Mouse (Mus musculus) MEL (cell line): ENCODE measurements around the gene Slamf7. TPM values are rescaled to one million over a fixed set of nuclear protein-coding genes. Genes with fewer than 3 reads are reported as not detected.
A peak's percentile ranks its signal among the peaks of the same experiment; 100 is the strongest.

Experiments used
- DNase-seq: peaks from one replicate; pipeline ENCODE4 v3.0.0; 2011; ENCODE audit warnings: low read depth, low spot score
- H3K27ac ChIP-seq: 2 replicates; pipeline ENCODE4 v1.5.1; 2012; ENCODE audit warnings: low read depth, mild to moderate bottlenecking, control low read depth, low read length, moderate library complexity; ENCODE audit not compliant: control insufficient read depth
- H3K27me3 ChIP-seq, 2 experiments: fragments of 150-350 bp in 1 of 2; sonication (generic) in 1 of 2; 2 replicates each; pipeline ENCODE4 v1.6.1; 2012; ENCODE audit warnings: low read length in 2 of 2, mild to moderate bottlenecking in 2 of 2, improper control_type of control experiment in 1 of 2, moderate library complexity in 1 of 2; ENCODE audit not compliant: insufficient read depth in 2 of 2, control insufficient read depth in 1 of 2
- H3K36me3 ChIP-seq, 2 experiments: 2 replicates each; pipeline ENCODE4 v1.6.1; 2012 to 2014; ENCODE audit warnings: low read length in 2 of 2, improper control_type of control experiment in 1 of 2, inconsistent platforms in 1 of 2, mild to moderate bottlenecking in 1 of 2; ENCODE audit not compliant: insufficient read depth in 2 of 2, control insufficient read depth in 1 of 2
- H3K4me1 ChIP-seq, 2 experiments: fragments of 150-350 bp in 1 of 2; sonication (generic) in 1 of 2; 2 replicates each; pipeline ENCODE4 v1.6.1; 2012; ENCODE audit warnings: low read length in 2 of 2, improper control_type of control experiment in 1 of 2, mild to moderate bottlenecking in 1 of 2; ENCODE audit not compliant: insufficient read depth in 2 of 2, control insufficient read depth in 1 of 2
- H3K4me3 ChIP-seq, 2 experiments: fragments of 150-350 bp in 1 of 2; sonication (generic) in 1 of 2; 2 replicates each; pipeline ENCODE4 v1.5.1; 2012; ENCODE audit warnings: low read depth in 2 of 2, low read length in 2 of 2, mild to moderate bottlenecking in 2 of 2, moderate library complexity in 2 of 2, control low read depth in 1 of 2, improper control_type of control experiment in 1 of 2; ENCODE audit not compliant: control insufficient read depth in 1 of 2, insufficient read depth in 1 of 2
- H3K79me2 ChIP-seq: 2 replicates; pipeline ENCODE4 v1.6.1; 2012; ENCODE audit warnings: mild to moderate bottlenecking, low read length, moderate library complexity; ENCODE audit not compliant: control insufficient read depth, poor library complexity, insufficient read depth
- H3K9ac ChIP-seq: 2 replicates; pipeline ENCODE4 v1.6.1; 2012; ENCODE audit warnings: low read depth, mild to moderate bottlenecking, control low read depth, low read length, moderate library complexity; ENCODE audit not compliant: control insufficient read depth, poor library complexity, severe bottlenecking
- H3K9me3 ChIP-seq: fragments of 150-350 bp; sonication (generic); replicated peaks from 2 replicates; pipeline ENCODE4 v1.6.1; 2012; ENCODE audit warnings: mild to moderate bottlenecking, low read length, improper control_type of control experiment, moderate library complexity; ENCODE audit not compliant: insufficient read depth
- CHD1 ChIP-seq: IDR thresholded peaks from 2 replicates; pipeline ENCODE4 v1.6.1; 2012; ENCODE audit warnings: low read depth, mild to moderate bottlenecking, inconsistent platforms, low read length, improper control_type of control experiment
- CHD2 ChIP-seq: IDR thresholded peaks from 2 replicates; pipeline ENCODE4 v1.6.1; 2011; ENCODE audit warnings: low read length, improper control_type of control experiment
- CTCF ChIP-seq, 3 experiments: IDR thresholded peaks in 2 of 3; conservative IDR thresholded peaks in 1 of 3; 2 replicates each; pipeline ENCODE4 v1.5.1; 2011 to 2012; ENCODE audit warnings: low read length in 3 of 3, low read depth in 2 of 3, mild to moderate bottlenecking in 2 of 3, improper control_type of control experiment in 1 of 3, inconsistent platforms in 1 of 3, mixed read lengths in 1 of 3, moderate library complexity in 1 of 3; ENCODE audit not compliant: control insufficient read depth in 1 of 3, insufficient read depth in 1 of 3, poor library complexity in 1 of 3, severe bottlenecking in 1 of 3
- GABPA ChIP-seq: IDR thresholded peaks from 2 replicates; pipeline ENCODE4 v1.6.1; 2012; ENCODE audit warnings: low read depth, mild to moderate bottlenecking, inconsistent platforms, low read length, improper control_type of control experiment, moderate library complexity
- JUND ChIP-seq: IDR thresholded peaks from 2 replicates; pipeline ENCODE4 v1.6.1; 2011; ENCODE audit warnings: low read depth, mild to moderate bottlenecking, improper control_type of control experiment, low read length
- MAFK ChIP-seq: IDR thresholded peaks from 2 replicates; pipeline ENCODE4 v1.6.1; 2011; ENCODE audit warnings: low read depth, mild to moderate bottlenecking, low read length, improper control_type of control experiment, borderline replicate concordance
- MXI1 ChIP-seq: IDR thresholded peaks from 2 replicates; pipeline ENCODE4 v1.6.1; 2011; ENCODE audit warnings: mild to moderate bottlenecking, low read depth, low read length, improper control_type of control experiment
- MYB ChIP-seq: IDR thresholded peaks from 2 replicates; pipeline ENCODE4 v1.6.1; 2011; ENCODE audit warnings: mild to moderate bottlenecking, low read depth, low read length, improper control_type of control experiment
- MYC ChIP-seq: IDR thresholded peaks from 2 replicates; pipeline ENCODE4 v1.6.1; 2011; ENCODE audit warnings: low read depth, mild to moderate bottlenecking, low read length, improper control_type of control experiment, moderate library complexity
- NELFE ChIP-seq: IDR thresholded peaks from 2 replicates; pipeline ENCODE4 v1.6.1; 2011; ENCODE audit warnings: low read depth, low read length, improper control_type of control experiment
- NRF1 ChIP-seq: IDR thresholded peaks from 2 replicates; pipeline ENCODE4 v1.6.1; 2014; ENCODE audit warnings: low read depth, mild to moderate bottlenecking, inconsistent platforms, low read length, improper control_type of control experiment, moderate library complexity; ENCODE audit not compliant: poor library complexity, insufficient read depth, severe bottlenecking
- RAD21 ChIP-seq: IDR thresholded peaks from 2 replicates; pipeline ENCODE4 v1.6.1; 2011; ENCODE audit warnings: mild to moderate bottlenecking, low read depth, low read length, improper control_type of control experiment
- SMC3 ChIP-seq: IDR thresholded peaks from 2 replicates; pipeline ENCODE4 v1.6.1; 2011; ENCODE audit warnings: low read depth, low read length, improper control_type of control experiment
- ZC3H11A ChIP-seq: IDR thresholded peaks from 2 replicates; pipeline ENCODE4 v1.6.1; 2012; ENCODE audit warnings: low read depth, mild to moderate bottlenecking, inconsistent platforms, low read length, improper control_type of control experiment
- ZKSCAN1 ChIP-seq: IDR thresholded peaks from 2 replicates; pipeline ENCODE4 v1.6.1; 2012; ENCODE audit warnings: low read depth, mild to moderate bottlenecking, inconsistent platforms, low read length, improper control_type of control experiment, moderate library complexity
- ZNF384 ChIP-seq: IDR thresholded peaks from 2 replicates; pipeline ENCODE4 v1.6.1; 2012; ENCODE audit warnings: low read depth, mild to moderate bottlenecking, inconsistent platforms, low read length, improper control_type of control experiment
- polyA plus RNA-seq, 2 experiments: library from polyadenylated mRNA; stranded (reverse) in 1 of 2; unstranded in 1 of 2; fragments of >175 nt in 1 of 2; fragments of >200 nt in 1 of 2; gene quantifications; 2 replicates each; pipeline versions ENCODE4 v1.2.1 to v1.2.4; 2012; ENCODE audit warnings: low replicate concordance in 2 of 2, low read depth in 1 of 2; ENCODE audit not compliant: insufficient read length in 2 of 2, insufficient read depth in 1 of 2, missing spikeins in 1 of 2
- total RNA-seq: library from RNA; depleted of rRNA; stranded (reverse); fragments of 300-350 nt; gene quantifications from 2 replicates; pipeline ENCODE4 v1.2.3, GENCODE M21; 2012

The Slamf7 gene
- total and polyA plus RNA-seq, 3 experiments, result not detected

DNA sequence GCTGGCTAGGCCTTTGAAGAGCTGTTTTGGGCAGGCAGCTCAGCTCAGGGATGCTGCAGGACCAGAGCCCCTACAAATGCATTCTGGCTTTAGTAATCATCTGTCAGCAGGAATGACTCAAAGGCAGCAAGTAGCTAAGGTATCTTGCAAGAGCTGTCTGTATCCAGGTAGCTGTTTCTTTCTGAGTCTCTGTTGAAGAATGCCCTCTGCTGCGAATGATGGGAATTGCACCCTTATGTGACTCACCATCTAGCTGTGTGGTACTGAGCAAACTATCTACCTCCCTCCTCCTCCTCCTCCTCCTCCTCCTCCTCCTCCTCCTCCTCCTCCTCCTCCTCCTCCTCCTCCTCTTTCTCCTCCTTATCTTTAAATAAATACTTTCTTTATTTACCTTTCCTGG is 42.1 kb downstream of the Slamf7 start:
- Histone ChIP-seq H3K4me1 (no peaks in the 10 kb centered on the region), H3K27ac (no peak overlapping the region), H3K4me3 (no peak overlapping the region), H3K27me3 (no peaks in the 10 kb centered on the region)
- TF ChIP-seq CTCF (IDR thresholded peaks at IDR 0.05 in 2 of 3, conservative IDR thresholded peaks at IDR 0.05 in 1 of 3; ENCODE audit: control insufficient read depth in 1 of 3, insufficient read depth in 1 of 3, low read depth in 2 of 3, low read length in 3 of 3, poor library complexity in 1 of 3, severe bottlenecking in 1 of 3) (peak; percentile 25 to 52 (median 33)), SMC3 (peak; percentile 43), MXI1 (no peak), GABPA (no peak), RAD21 (peak; percentile 30)
- TF ChIP-seq, all 39 proteins: peak for 3
- H3K9me3 ChIP-seq, result no peaks in the 10 kb centered on the region
- no peak overlapping the region for H3K9ac ChIP-seq
- peak; percentile 55 for DNase-seq
- H3K79me2 ChIP-seq, result no peaks in the 10 kb centered on the region
- H3K36me3 ChIP-seq, result no peaks in the 10 kb centered on the region

DNA sequence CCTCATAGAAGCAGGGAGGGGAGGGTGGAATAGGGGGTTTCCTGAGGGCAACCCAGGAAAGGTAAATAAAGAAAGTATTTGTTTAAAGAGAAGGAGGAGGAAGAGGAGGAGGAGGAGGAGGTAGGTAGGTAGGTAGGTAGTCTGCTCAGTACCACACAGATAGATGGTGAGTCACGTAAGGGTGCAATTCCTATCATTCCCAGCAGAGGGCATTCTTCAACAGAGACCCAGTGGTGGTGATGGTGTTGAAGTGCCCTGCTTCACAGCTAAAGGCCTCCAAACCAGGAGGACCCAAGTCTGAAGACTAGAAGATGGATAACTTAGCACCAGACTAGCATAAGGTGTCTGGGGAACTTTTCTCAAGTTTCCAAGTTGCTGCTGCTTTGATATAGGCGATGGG is 42.8 kb downstream of the Slamf7 start:
- TF ChIP-seq SMC3 (peak; percentile 69), NELFE (no peak), ZNF384 (no peak), JUND (no peak), MYC (no peak), RAD21 (peak; percentile 57), CHD2 (no peak), ZC3H11A (peak; percentile 48), MAFK (no peak), MYB (no peak), ZKSCAN1 (no peak), CTCF (IDR thresholded peaks at IDR 0.05 in 2 of 3, conservative IDR thresholded peaks at IDR 0.05 in 1 of 3; ENCODE audit: control insufficient read depth in 1 of 3, insufficient read depth in 1 of 3, low read depth in 2 of 3, low read length in 3 of 3, poor library complexity in 1 of 3, severe bottlenecking in 1 of 3) (peak; percentile 50 to 78 (median 63))
- DNase-seq, result peak; percentile 68
- H3K27ac ChIP-seq, result no peak overlapping the region

DNA sequence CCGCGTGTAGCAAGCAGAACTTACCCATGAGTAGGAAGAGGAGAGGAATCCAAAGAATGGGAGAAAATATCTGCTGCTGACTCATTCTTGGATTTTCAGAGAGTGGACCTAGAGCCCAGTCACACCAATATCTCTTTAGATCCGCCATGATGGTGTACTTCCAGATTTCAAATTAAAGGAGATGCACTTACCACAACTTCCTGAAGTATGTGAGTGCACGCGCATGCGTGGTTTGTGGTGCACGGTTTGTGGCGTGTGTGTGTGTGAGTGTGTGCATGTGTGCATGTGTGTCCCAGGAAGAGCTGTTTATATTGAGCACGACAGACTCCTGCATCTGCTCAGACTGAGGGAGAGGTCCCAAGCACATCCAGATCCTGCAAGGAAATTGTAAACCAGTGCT is 45.7 kb downstream of the Slamf7 start, which contains the start of gene Ly9:
TSS of gene Ly9 (minus strand) at position 235 of the 400 bp plus-strand sequence.
- H3K27ac ChIP-seq, result no peak within 1 kb of the TSS
- TF ChIP-seq JUND (no peak), MYB (no peak), GABPA (no peak), NRF1 (peak; percentile 31; the same call in 1 of the 2 replicates), CTCF (IDR thresholded peaks at IDR 0.05 in 2 of 3, conservative IDR thresholded peaks at IDR 0.05 in 1 of 3; ENCODE audit: control insufficient read depth in 1 of 3, insufficient read depth in 1 of 3, low read depth in 2 of 3, low read length in 3 of 3, poor library complexity in 1 of 3, severe bottlenecking in 1 of 3) (no peak), CHD1 (no peak)
- H3K9ac ChIP-seq, result no peak within 1 kb of the TSS
- H3K4me1 ChIP-seq, result no peaks in the 10 kb centered on the region
- H3K79me2 ChIP-seq, result no peaks in the 10 kb centered on the region
- H3K9me3 ChIP-seq, result no peaks in the 10 kb centered on the region
- DNase-seq, result no peak
- no peaks in the 10 kb centered on the region for H3K36me3 ChIP-seq
- H3K27me3 ChIP-seq, result peaks cover 0 to 1% of the 10 kb centered on the region in 2 experiments; a peak in 2 of 4 replicates
- H3K4me3 ChIP-seq, result no peak within 1 kb of the TSS

More for the DNA sequence above, 42.8 kb downstream of the Slamf7 start:
- H3K79me2 ChIP-seq, result no peaks in the 10 kb centered on the region
- H3K27me3 ChIP-seq, result no peaks in the 10 kb centered on the region
- no peak overlapping the region for H3K4me3 ChIP-seq
- H3K9ac ChIP-seq, result no peak overlapping the region
- no peaks in the 10 kb centered on the region for H3K9me3 ChIP-seq
- no peaks in the 10 kb centered on the region for H3K4me1 ChIP-seq
- H3K36me3 ChIP-seq, result no peaks in the 10 kb centered on the region
